Mouse (Mus musculus): ENCODE results near the gene Tspan10.

DNA sequence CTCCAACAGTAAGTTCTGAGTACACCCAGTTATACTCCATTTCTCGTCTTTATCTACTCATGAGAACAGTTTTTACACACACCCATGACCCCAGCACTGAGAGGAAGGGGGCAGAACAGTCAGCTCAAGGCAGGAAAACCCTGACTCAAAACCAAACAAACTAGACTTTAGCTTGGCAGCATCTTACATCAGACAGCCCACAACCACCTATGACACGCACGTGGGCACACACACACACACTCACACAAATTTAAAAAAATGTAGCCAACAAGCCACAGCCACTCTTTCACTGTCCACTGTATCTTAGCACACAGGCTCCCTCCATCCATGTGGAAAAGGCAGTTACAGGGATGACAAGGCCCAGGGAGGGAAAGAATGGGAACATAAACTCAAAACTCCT is 15.7 kb upstream of the Tspan10 start:
- TF ChIP-seq POLR2A (IDR thresholded peaks at IDR 0.05; ENCODE audit: extremely low read depth, insufficient read depth, low read length) (no peak), CTCF (IDR thresholded peaks at IDR 0.05; ENCODE audit: extremely low read depth, insufficient read depth, low read length) (no peak)

Measured in cortical plate, adult 2 months (tissue).